Mouse (Mus musculus) Patski (cell line): ENCODE data around the gene Pfdn4. TPM values are rescaled to one million over a fixed set of nuclear protein-coding genes. Genes with fewer than 3 reads are reported as not detected.

Experiments used
- ATAC-seq: fragments of 100-300 bp; one replicate; pipeline ENCODE4 v1.8.0; 2021
- CTCF ChIA-PET: fragments of 350-600 bp; sonication (Branson Sonifier 250); formaldehyde crosslinking; loops from one replicate; lab custom pipeline; 2022; ENCODE audit warnings: inconsistent platforms; lab: Charles Lee
- POLR2A ChIA-PET: fragments of 350-600 bp; sonication (Branson Sonifier 250); formaldehyde crosslinking; loops from one replicate; lab custom pipeline; 2022; ENCODE audit warnings: antibody characterized with exemption, inconsistent platforms; lab: Charles Lee
- DNase-seq: peaks from one replicate; pipeline ENCODE4 v3.0.0-alpha.2; 2011; ENCODE audit warnings: low read depth, low spot score
- H3K27me3 ChIP-seq: fragments of 371-371 bp; one replicate; pipeline ENCODE4 v1.5.1; 2021
- CTCF ChIP-seq: fragments of 100-300 bp; IDR thresholded peaks from one replicate; pipeline ENCODE4 v1.5.1; 2021
- in situ Hi-C: fragments of 300-500 bp; cut with MboI; formaldehyde crosslinking; loops from 3 replicates; pipeline ENCODE4 v1.11.1; 2018; ENCODE audit warnings: low pct_unique_long_range_greater_than_20kb, mixed read lengths
- polyA plus RNA-seq: library from polyadenylated mRNA; unstranded; gene quantifications from one replicate; pipeline ENCODE4 v1.2.3, GENCODE M21; 2021

The Pfdn4 gene
- polyA plus RNA-seq, 1 experiment from 2014 or later, result 146 TPM

GRCm38 (mm10) chr2:170494784-170495710 lies 1.2 kb upstream of the Pfdn4 start:
- DNase-seq (no peak), ATAC-seq (no peak)
- CTCF ChIA-PET, result interaction anchor here (1.6 kb wide), 1 partner anchor 13 kb away, joined by 3 read pairs; no protein-coding TSS in a partner anchor

GRCm38 (mm10) chr2:170497091-170497566 lies 901 bp downstream of the Pfdn4 start, which contains the start of gene Cyp24a1:
Cyp24a1 (minus strand) TSS chr2:170497145.
- no peak for DNase-seq
- TF ChIP-seq CTCF, result no peak
- ChIA-PET POLR2A (no interaction called here), CTCF (no interaction called here)
- in situ Hi-C loops, result no loop called here
- H3K27me3 ChIP-seq, result no peaks in the 10 kb centered on the region
- no peak for ATAC-seq

More at GRCm38 (mm10) chr2:170494784-170495710, 1.2 kb upstream of the Pfdn4 start:
- no peaks in the 10 kb centered on the region for H3K27me3 ChIP-seq
- TF ChIP-seq CTCF, result no peak
- POLR2A ChIA-PET, result interaction anchor here (0.7 kb wide), 1 partner anchor 897 kb away, joined by 4 read pairs; no protein-coding TSS in a partner anchor
- in situ Hi-C loops, result no loop called here

GRCm38 (mm10) chr2:170498011-170498410 lies 1.8 kb downstream of the Pfdn4 start:
- ChIA-PET POLR2A (no interaction called here), CTCF (interaction anchor here (1.5 kb wide), 1 partner anchor 9 kb away, joined by 4 read pairs; no protein-coding TSS in a partner anchor)
- ATAC-seq (no peak), DNase-seq (no peak)
- in situ Hi-C loops, result no loop called here
- no peak for TF ChIP-seq CTCF
- H3K27me3 ChIP-seq, result no peaks in the 10 kb centered on the region

- no peak for TF ChIP-seq CTCF
- CTCF ChIA-PET, result interaction anchor here (1.7 to 2.1 kb wide), 2 partner anchors 28 to 52 kb away, joined by 7 to 18 read pairs; no protein-coding TSS in a partner anchor
- ATAC-seq (no peak), DNase-seq (no peak)
- in situ Hi-C loops, result no loop called here
- POLR2A ChIA-PET, result no interaction called here
- no peaks in the 10 kb centered on the region for H3K27me3 ChIP-seq
These were observed 7.1 kb downstream of the Pfdn4 start for GRCm38 (mm10) chr2:170503343-170503742.

GRCm38 (mm10) chr2:170503983-170504382 lies 7.8 kb downstream of the Pfdn4 start:
- in situ Hi-C loops, result no loop called here
- DNase-seq, result no peak
- ChIA-PET POLR2A (no interaction called here), CTCF (interaction anchor here (1.2 to 2.1 kb wide), 3 partner anchors 15 to 53 kb away, joined by 6 to 18 read pairs (median 7); no protein-coding TSS in a partner anchor)
- ATAC-seq, result no peak
- H3K27me3 ChIP-seq, result no peaks in the 10 kb centered on the region
- no peak for TF ChIP-seq CTCF

DNA sequence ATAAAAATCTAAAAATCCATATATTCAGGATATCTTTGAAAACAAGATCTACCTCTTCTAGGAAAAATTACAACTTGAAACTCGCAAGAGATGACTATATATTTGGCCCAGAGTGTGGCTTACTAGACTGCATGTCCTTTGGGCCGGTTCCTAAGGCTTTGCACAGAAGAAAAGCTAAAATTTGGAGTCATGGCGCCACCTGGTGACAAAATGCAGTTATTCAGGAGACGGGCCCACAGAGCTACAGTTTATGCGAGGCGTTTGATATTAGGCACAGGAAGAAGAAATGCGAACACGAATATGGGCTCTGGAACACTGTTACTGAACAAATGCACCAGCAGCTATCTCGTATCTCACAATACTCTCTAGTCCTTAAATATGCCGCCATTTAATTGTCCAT lies 11.5 kb downstream of the Pfdn4 start:
- DNase-seq (peak; percentile 28), ATAC-seq (peak; percentile 32)
- TF ChIP-seq CTCF, result peak; percentile 89
- ChIA-PET CTCF (interaction anchor here (0.9 to 6.7 kb wide), 28 partner anchors 9 to 418 kb away, joined by 3 to 174 read pairs (median 4); partner anchors contain the start of gene Pfdn4), POLR2A (interaction anchor here (1.0 kb wide), 1 partner anchor 36 kb away, joined by 4 read pairs; no protein-coding TSS in a partner anchor)
- H3K27me3 ChIP-seq, result no peaks in the 10 kb centered on the region
- in situ Hi-C loops, result loop anchor here (5.0 kb wide), 2 partner anchors 55 to 155 kb away; no protein-coding TSS in a partner anchor

GRCm38 (mm10) chr2:170508821-170509220 lies 12.6 kb downstream of the Pfdn4 start:
- ATAC-seq, result no peak
- TF ChIP-seq CTCF, result peak; percentile 87
- in situ Hi-C loops, result loop anchor here (5.0 kb wide), 2 partner anchors 57 to 157 kb away; no protein-coding TSS in a partner anchor
- peak; percentile 30 for DNase-seq
- POLR2A ChIA-PET, result no interaction called here
- CTCF ChIA-PET, result interaction anchor here (0.7 to 6.7 kb wide), 18 partner anchors 12 to 385 kb away, joined by 3 to 174 read pairs (median 6); no protein-coding TSS in a partner anchor
- H3K27me3 ChIP-seq, result no peaks in the 10 kb centered on the region

DNA sequence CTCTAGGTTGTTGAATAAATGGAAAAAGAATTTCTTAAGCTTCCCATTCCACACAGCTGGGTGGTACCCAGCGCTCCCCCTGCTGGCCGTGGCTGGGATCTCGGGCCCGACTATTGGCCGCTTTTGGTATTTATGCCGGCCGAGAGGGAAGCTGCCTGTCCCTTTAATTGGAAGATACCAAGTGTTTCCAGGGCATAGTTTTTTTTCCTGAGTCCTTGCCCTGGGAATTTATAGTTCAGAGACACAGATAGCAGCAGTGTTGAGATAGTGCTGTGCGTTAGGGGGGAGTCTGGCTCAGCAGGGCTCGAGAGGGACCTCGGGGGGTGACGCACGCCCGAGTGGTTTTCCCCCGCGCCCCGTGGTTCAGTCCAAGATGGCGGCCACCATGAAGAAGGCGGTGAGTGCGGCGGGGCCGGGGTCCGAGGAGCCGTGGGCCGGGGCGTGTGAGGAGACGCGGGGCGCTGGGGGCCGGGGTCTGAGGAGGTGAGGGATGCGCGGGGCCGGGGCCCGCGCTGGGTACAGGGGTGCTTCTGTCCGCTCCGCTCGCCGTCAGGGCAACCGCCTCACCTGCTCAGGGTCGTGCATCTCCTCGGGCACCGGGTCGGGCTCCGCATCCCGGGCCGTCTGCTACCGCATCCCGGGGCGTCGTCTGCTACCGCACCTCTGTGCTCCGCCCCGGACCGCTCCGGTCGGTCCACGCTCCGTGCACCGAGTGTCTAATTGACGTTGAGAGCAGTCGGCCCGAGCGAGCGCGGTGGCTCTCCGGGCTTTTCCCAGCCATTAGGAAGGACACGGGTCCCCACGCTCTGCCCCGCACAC lies 15.1 kb downstream of the Pfdn4 start:
- CTCF ChIA-PET, result interaction anchor here (0.9 to 18.5 kb wide), 19 partner anchors 10 to 408 kb away, joined by 3 to 228 read pairs (median 5); no protein-coding TSS in a partner anchor
- in situ Hi-C loops, result loop anchor here (5.0 to 10.0 kb wide), 2 partner anchors 384 to 1714 kb away; no protein-coding TSS in a partner anchor
- no peaks in the 10 kb centered on the region for H3K27me3 ChIP-seq
- POLR2A ChIA-PET, result interaction anchor here (0.9 to 3.3 kb wide), 2 partner anchors 21 to 64 kb away, joined by 3 to 9 read pairs; no protein-coding TSS in a partner anchor
- ATAC-seq (peak; percentile 86), DNase-seq (peak; percentile 68)
- TF ChIP-seq CTCF, result peak; percentile 98

DNA sequence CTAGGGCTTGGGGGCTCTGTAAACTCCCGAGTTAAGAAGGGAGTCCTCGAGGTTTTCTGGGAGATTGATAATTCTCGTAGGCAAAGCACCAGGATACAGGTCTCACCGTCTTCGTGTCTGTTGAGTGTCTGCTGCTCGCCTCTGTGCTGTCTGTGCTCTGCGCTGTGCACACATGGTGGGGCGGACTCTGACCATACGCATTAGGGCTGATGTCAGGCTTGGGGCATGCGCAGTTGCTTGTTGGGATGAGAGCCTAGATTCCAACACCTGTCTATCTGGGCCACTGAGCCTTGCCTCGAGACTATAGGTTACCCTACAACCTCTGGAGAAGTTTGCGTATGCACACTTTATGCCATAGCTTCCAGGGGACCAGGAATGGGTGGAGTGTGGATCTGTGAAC lies 17.5 kb downstream of the Pfdn4 start:
- in situ Hi-C loops, result loop anchor here (5.0 to 10.0 kb wide), 2 partner anchors 386 to 1711 kb away; no protein-coding TSS in a partner anchor

More for the DNA sequence above, 17.5 kb downstream of the Pfdn4 start:
- DNase-seq (no peak), ATAC-seq (no peak)
- no peak for TF ChIP-seq CTCF
- ChIA-PET POLR2A (no interaction called here), CTCF (interaction anchor here (18.5 kb wide), 1 partner anchor 81 kb away, joined by 228 read pairs; no protein-coding TSS in a partner anchor)
- H3K27me3 ChIP-seq, result no peaks in the 10 kb centered on the region
